Mouse (Mus musculus): Measurements from ENCODE around the gene Insig2. TPM values are rescaled to one million over a fixed set of nuclear protein-coding genes. Genes with fewer than 3 reads are reported as not detected.

Insig2 gene
- polyA plus RNA-seq, 1 experiment from 2014 or later = 29.2 TPM

Other genes with a start within 250 kb of the Insig2 start
- 14.9 and 15.8 TPM in 2 replicates for gene Ccdc93, start 98.5 kb upstream of the Insig2 start, polyA plus RNA-seq (2016; fragmentation: Nextera tagmentation; extraction: Ambion mirVana)
- gene Htr5b, start 195.9 kb upstream of the Insig2 start, polyA plus RNA-seq (2016; fragmentation: Nextera tagmentation; extraction: Ambion mirVana) = not detected in 2 replicates
- 57.4 and 59.6 TPM in 2 replicates for gene Ddx18, start 235.4 kb upstream of the Insig2 start, polyA plus RNA-seq (2016; fragmentation: Nextera tagmentation; extraction: Ambion mirVana)